Mouse (Mus musculus) C2C12 (cell line): ENCODE measurements around the gene Hikeshi. TPM values are rescaled to one million over a fixed set of nuclear protein-coding genes. Genes with fewer than 3 reads are reported as not detected.

Experiments used
- H3K27me3 ChIP-seq: one replicate; pipeline ENCODE4 v1.6.1; 2011; ENCODE audit not compliant: control insufficient read depth, insufficient read depth, insufficient read length
- H3K36me3 ChIP-seq: one replicate; pipeline ENCODE4 v1.6.1; 2011; ENCODE audit not compliant: control insufficient read depth, insufficient read depth
- H3K4me3 ChIP-seq: one replicate; pipeline ENCODE4 v1.5.1; 2011; ENCODE audit warnings: mild to moderate bottlenecking, control low read depth; ENCODE audit not compliant: poor library complexity, insufficient read depth, severe bottlenecking
- H3K79me2 ChIP-seq: one replicate; pipeline ENCODE4 v1.6.1; 2011; ENCODE audit not compliant: control insufficient read depth, insufficient read depth
- H3K79me3 ChIP-seq: one replicate; pipeline ENCODE4 v1.6.1; 2011; ENCODE audit warnings: low read depth, control low read depth
- H3ac ChIP-seq: one replicate; pipeline ENCODE3; 2011; ENCODE audit warnings: low read depth; ENCODE audit not compliant: control insufficient read depth, insufficient read length
- CEBPB ChIP-seq: IDR thresholded peaks from one replicate; pipeline ENCODE4 v1.6.1; 2011; ENCODE audit warnings: low read depth, mild to moderate bottlenecking, control low read depth, moderate library complexity
- CTCF ChIP-seq: IDR thresholded peaks from one replicate; pipeline ENCODE4 v1.5.1; 2011; ENCODE audit not compliant: control insufficient read depth, insufficient read depth, insufficient read length
- FOSL1 ChIP-seq: IDR thresholded peaks from one replicate; pipeline ENCODE4 v1.8.0; 2011; ENCODE audit warnings: mild to moderate bottlenecking, low read length; ENCODE audit not compliant: poor library complexity, insufficient read depth, severe bottlenecking
- MAX ChIP-seq: IDR thresholded peaks from one replicate; pipeline ENCODE4 v1.6.1; 2011; ENCODE audit warnings: mild to moderate bottlenecking, control low read depth
- MYOD1 ChIP-seq: IDR thresholded peaks from one replicate; pipeline ENCODE4 v1.6.1; 2011; ENCODE audit warnings: low read depth; ENCODE audit not compliant: control insufficient read depth, insufficient read length
- MYOG ChIP-seq: IDR thresholded peaks from one replicate; pipeline ENCODE4 v1.6.1; 2011; ENCODE audit not compliant: control insufficient read depth, insufficient read length; ENCODE audit errors: extremely low read depth
- USF1 ChIP-seq: IDR thresholded peaks from one replicate; pipeline ENCODE4 v1.6.1; 2011; ENCODE audit warnings: low read depth, mild to moderate bottlenecking, control low read depth, moderate library complexity
- polyA plus RNA-seq: library from polyadenylated mRNA; unstranded; fragments of >200 nt; fragmentation: generic; extraction: Trizol; gene quantifications from one replicate; pipeline ENCODE4 v1.2.1, GENCODE M21; 2012; ENCODE audit warnings: missing spikeins

Hikeshi gene
- polyA plus RNA-seq, 1 experiment, result 51.0 TPM

- H3ac ChIP-seq, result no peak overlapping the region
- H3K79me3 ChIP-seq, result peaks cover 25% of the 10 kb centered on the region
- TF ChIP-seq MYOD1 (no peak), USF1 (no peak), CEBPB (no peak)
Observed at GRCm38 (mm10) chr7:89939497-89940353, 1.3 kb downstream of the Hikeshi start.

GRCm38 (mm10) chr7:89923441-89924180 lies 17.4 kb downstream of the Hikeshi start:
- Histone ChIP-seq H3K36me3 (peaks cover 4% of the 10 kb centered on the region), H3K79me2 (no peaks in the 10 kb centered on the region)
- no peak for TF ChIP-seq MAX
- TF ChIP-seq MYOD1, result no peak
- no peak for TF ChIP-seq MYOG
- no peak for TF ChIP-seq CEBPB
- no peak for TF ChIP-seq CTCF
- no peak for TF ChIP-seq USF1
- no peak for TF ChIP-seq FOSL1

More at GRCm38 (mm10) chr7:89939497-89940353, 1.3 kb downstream of the Hikeshi start:
- no peaks in the 10 kb centered on the region for H3K27me3 ChIP-seq
- H3K4me3 ChIP-seq, result peak overlapping the region; percentile 84
- peaks cover 30% of the 10 kb centered on the region for H3K79me2 ChIP-seq
- H3K36me3 ChIP-seq, result peaks cover 2% of the 10 kb centered on the region

GRCm38 (mm10) chr7:89917776-89918175 lies 23.2 kb downstream of the Hikeshi start:
- Histone ChIP-seq H3K4me3 (no peak overlapping the region), H3K79me3 (no peaks in the 10 kb centered on the region), H3K27me3 (no peaks in the 10 kb centered on the region), H3K79me2 (no peaks in the 10 kb centered on the region), H3K36me3 (peaks cover 11% of the 10 kb centered on the region), H3ac (no peak overlapping the region)
- no peak for TF ChIP-seq MYOD1
- TF ChIP-seq MYOG, result no peak
- no peak for TF ChIP-seq USF1
- no peak for TF ChIP-seq CEBPB
- TF ChIP-seq CTCF, result no peak
- TF ChIP-seq MAX, result no peak
- TF ChIP-seq FOSL1, result no peak

More at GRCm38 (mm10) chr7:89923441-89924180, 17.4 kb downstream of the Hikeshi start:
- no peak overlapping the region for H3ac ChIP-seq
- no peaks in the 10 kb centered on the region for H3K79me3 ChIP-seq
- H3K27me3 ChIP-seq, result no peaks in the 10 kb centered on the region
- H3K4me3 ChIP-seq, result no peak overlapping the region

GRCm38 (mm10) chr7:89916711-89917110 lies 24.3 kb downstream of the Hikeshi start:
- Histone ChIP-seq H3ac (no peak overlapping the region), H3K27me3 (no peaks in the 10 kb centered on the region), H3K4me3 (no peak overlapping the region), H3K79me2 (no peaks in the 10 kb centered on the region), H3K36me3 (peaks cover 11% of the 10 kb centered on the region), H3K79me3 (no peaks in the 10 kb centered on the region)
- TF ChIP-seq MYOD1 (no peak), MAX (no peak), USF1 (no peak), CTCF (no peak), MYOG (no peak), FOSL1 (no peak), CEBPB (no peak)

- TF ChIP-seq MYOG (no peak), FOSL1 (no peak), MYOD1 (no peak), USF1 (no peak)
- no peak overlapping the region for H3ac ChIP-seq
Observed at GRCm38 (mm10) chr7:89913432-89914158, 27.4 kb downstream of the Hikeshi start.

More at GRCm38 (mm10) chr7:89913432-89914158, 27.4 kb downstream of the Hikeshi start:
- no peaks in the 10 kb centered on the region for H3K27me3 ChIP-seq
- no peak overlapping the region for H3K4me3 ChIP-seq
- no peaks in the 10 kb centered on the region for H3K79me3 ChIP-seq
- no peaks in the 10 kb centered on the region for H3K79me2 ChIP-seq
- H3K36me3 ChIP-seq, result peaks cover 8% of the 10 kb centered on the region
